Mouse (Mus musculus): ENCODE results near the gene Nbea. TPM values are rescaled to one million over a fixed set of nuclear protein-coding genes. Genes with fewer than 3 reads are reported as not detected.

Gene Nbea
- polyA plus RNA-seq, 1 experiment from 2014 or later, result 39.4 TPM

GRCm38 (mm10) chr3:55598681-55599080, 584.8 kb downstream of the Nbea start:
- H3K9ac ChIP-seq (replicated peaks), result no peak overlapping the region
- H3K9me3 ChIP-seq, result no peaks in the 10 kb centered on the region
- no peak for ATAC-seq (ENCODE audit: low FRiP score, low read depth)
- no peaks in the 10 kb centered on the region for H3K4me1 ChIP-seq
- WGBS, result 83% methylated on average over 2 of the region's 2 CpGs
- no peak overlapping the region for H3K27ac ChIP-seq (replicated peaks)
- no peak overlapping the region for H3K4me3 ChIP-seq
- no peak overlapping the region for H3K4me2 ChIP-seq (replicated peaks)
- no peaks in the 10 kb centered on the region for H3K27me3 ChIP-seq
- no peaks in the 10 kb centered on the region for H3K36me3 ChIP-seq

DNA sequence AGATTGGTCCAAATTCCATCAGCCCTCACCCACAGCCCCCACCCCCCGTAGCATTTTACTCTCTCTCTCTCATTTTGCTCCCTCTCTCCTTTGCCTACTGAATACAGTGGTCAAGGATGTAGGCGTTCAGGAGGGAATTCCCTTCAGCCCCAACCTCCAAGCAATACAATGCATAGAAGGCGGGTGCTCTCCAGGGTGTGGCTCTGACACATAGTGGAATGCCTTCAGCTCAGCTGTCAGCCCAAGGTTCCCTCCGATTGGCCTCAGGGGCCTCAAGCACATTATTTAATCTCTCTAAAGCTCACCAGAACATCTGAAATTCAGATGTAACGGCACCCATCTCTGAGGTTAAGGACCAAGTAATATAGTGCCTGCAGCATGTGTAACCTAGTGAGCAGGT, 590.2 kb downstream of the Nbea start:
- H3K9me3 ChIP-seq, result no peaks in the 10 kb centered on the region
- H3K27ac ChIP-seq (replicated peaks), result no peak overlapping the region
- H3K4me1 ChIP-seq, result peaks cover 13% of the 10 kb centered on the region
- no peaks in the 10 kb centered on the region for H3K27me3 ChIP-seq
- H3K9ac ChIP-seq (replicated peaks), result no peak overlapping the region
- ATAC-seq (ENCODE audit: low FRiP score, low read depth), result no peak
- no peaks in the 10 kb centered on the region for H3K36me3 ChIP-seq
- WGBS, result 66% methylated on average over 5 of the region's 5 CpGs
- H3K4me3 ChIP-seq, result no peak overlapping the region
- no peak overlapping the region for H3K4me2 ChIP-seq (replicated peaks)

GRCm38 (mm10) chr3:55590727-55591126, 592.8 kb downstream of the Nbea start:
- Histone ChIP-seq H3K27ac (replicated peaks) (no peak overlapping the region), H3K9me3 (no peaks in the 10 kb centered on the region), H3K4me1 (peaks cover 28% of the 10 kb centered on the region), H3K9ac (replicated peaks) (no peak overlapping the region), H3K27me3 (no peaks in the 10 kb centered on the region), H3K4me3 (no peak overlapping the region), H3K36me3 (no peaks in the 10 kb centered on the region), H3K4me2 (replicated peaks) (no peak overlapping the region)
- no peak for ATAC-seq (ENCODE audit: low FRiP score, low read depth)
- WGBS, result 67% methylated on average over 6 of the region's 6 CpGs

DNA sequence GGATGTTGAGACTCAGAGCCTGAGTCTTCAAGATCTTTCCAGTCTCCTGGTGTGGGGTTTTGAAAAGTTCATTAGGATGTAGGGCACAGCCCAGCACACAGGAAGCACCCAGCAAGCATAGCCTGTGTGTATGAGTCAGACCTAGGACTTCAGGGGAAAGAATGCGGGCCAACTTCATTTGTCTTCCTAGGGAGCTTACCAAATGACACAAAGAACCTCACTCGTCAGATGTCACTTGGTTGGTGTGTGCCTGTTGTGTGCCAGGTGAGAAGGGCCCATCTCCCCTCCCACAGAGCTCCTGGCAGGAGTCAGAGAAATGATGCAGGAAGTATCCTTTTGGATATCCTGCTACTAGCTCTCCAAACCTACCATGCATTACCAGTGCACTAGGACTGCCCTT, 593.2 kb downstream of the Nbea start:
- H3K27me3 ChIP-seq, result no peaks in the 10 kb centered on the region
- H3K4me1 ChIP-seq, result peaks cover 28% of the 10 kb centered on the region
- H3K27ac ChIP-seq (replicated peaks), result 0 out of 2 replicates have a peak overlapping the region, but pooled peaks have one; percentile 2
- WGBS, result 59% methylated on average over 2 of the region's 2 CpGs
- H3K36me3 ChIP-seq, result no peaks in the 10 kb centered on the region
- no peak overlapping the region for H3K4me3 ChIP-seq
- H3K9me3 ChIP-seq, result no peaks in the 10 kb centered on the region
- ATAC-seq (ENCODE audit: low FRiP score, low read depth), result no peak
- no peak overlapping the region for H3K4me2 ChIP-seq (replicated peaks)
- no peak overlapping the region for H3K9ac ChIP-seq (replicated peaks)

GRCm38 (mm10) chr3:55589402-55589944, 594.0 kb downstream of the Nbea start:
- H3K4me3 ChIP-seq, result no peak overlapping the region
- H3K36me3 ChIP-seq, result no peaks in the 10 kb centered on the region
- H3K4me1 ChIP-seq, result peaks cover 28% of the 10 kb centered on the region
- H3K9me3 ChIP-seq, result no peaks in the 10 kb centered on the region
- peak overlapping the region; percentile 78; the same call in 1 of the 2 replicates for H3K27ac ChIP-seq (replicated peaks)
- no peaks in the 10 kb centered on the region for H3K27me3 ChIP-seq
- no peak overlapping the region for H3K9ac ChIP-seq (replicated peaks)
- ATAC-seq (ENCODE audit: low FRiP score, low read depth), result no peak
- H3K4me2 ChIP-seq (replicated peaks), result no peak overlapping the region
- 72% methylated on average over 8 of the region's 8 CpGs for WGBS

- Histone ChIP-seq H3K27ac (replicated peaks) (peak overlapping the region; percentile 78), H3K4me1 (peaks cover 28% of the 10 kb centered on the region), H3K36me3 (no peaks in the 10 kb centered on the region), H3K27me3 (no peaks in the 10 kb centered on the region), H3K4me3 (no peak overlapping the region), H3K4me2 (replicated peaks) (peak overlapping the region; percentile 19), H3K9me3 (no peaks in the 10 kb centered on the region), H3K9ac (replicated peaks) (peak overlapping the region; percentile 26; the same call in 1 of the 2 replicates)
- WGBS, result 10% methylated on average over 12 of the region's 12 CpGs
- ATAC-seq (ENCODE audit: low FRiP score, low read depth), result peak; percentile 90
Observed at GRCm38 (mm10) chr3:55587972-55588946, 595.2 kb downstream of the Nbea start.

DNA sequence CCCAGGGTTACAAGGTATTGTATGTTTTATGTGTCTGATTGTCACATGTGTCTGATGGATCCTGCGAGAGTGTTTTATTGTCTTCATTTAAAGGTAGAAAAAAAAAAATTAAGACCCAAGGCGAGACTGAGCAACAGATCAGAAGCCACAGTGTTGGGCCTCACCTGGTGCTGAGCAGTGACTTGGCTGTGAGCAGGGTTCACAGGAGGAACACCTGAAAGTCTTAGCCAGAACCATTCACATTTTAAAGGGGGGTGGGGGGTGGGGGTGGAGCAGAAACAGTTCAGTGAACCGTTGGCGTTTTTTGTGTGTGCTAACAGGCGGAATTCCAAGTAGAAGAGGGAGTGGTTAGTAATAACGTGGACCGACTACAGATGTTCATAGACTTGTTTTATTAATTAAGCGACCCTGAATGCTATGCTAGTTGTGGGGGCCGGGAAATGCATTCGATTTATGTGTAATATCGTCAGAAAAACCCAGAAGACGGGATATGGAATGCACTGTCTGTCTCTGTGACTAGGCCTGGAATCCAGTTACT, 596.0 kb downstream of the Nbea start:
- no peaks in the 10 kb centered on the region for H3K36me3 ChIP-seq
- peak overlapping the region; percentile 19; the same call in 1 of the 2 replicates for H3K4me2 ChIP-seq (replicated peaks)
- H3K27ac ChIP-seq (replicated peaks), result peak overlapping the region; percentile 78
- H3K9me3 ChIP-seq, result no peaks in the 10 kb centered on the region
- no peak overlapping the region for H3K9ac ChIP-seq (replicated peaks)
- H3K27me3 ChIP-seq, result no peaks in the 10 kb centered on the region
- peaks cover 28% of the 10 kb centered on the region for H3K4me1 ChIP-seq
- peak; percentile 23 for ATAC-seq (ENCODE audit: low FRiP score, low read depth)
- no peak overlapping the region for H3K4me3 ChIP-seq
- WGBS, result 21% methylated on average over 12 of the region's 12 CpGs

All from midbrain, embryonic 12.5 days (tissue).